Mouse (Mus musculus): ENCODE measurements around the gene Ret. TPM values are rescaled to one million over a fixed set of nuclear protein-coding genes. Genes with fewer than 3 reads are reported as not detected.

The Ret gene
- total RNA-seq, 2 experiments from 2014 or later: 0.07 to 0.09 TPM

- ATAC-seq (ENCODE audit: poor library complexity, severe bottlenecking): peak; percentile 99
These were observed 18.0 kb downstream of the Ret start for GRCm38 (mm10) chr6:118179316-118180084.

- ATAC-seq (ENCODE audit: poor library complexity, severe bottlenecking): no peak
These were observed 23.6 kb downstream of the Ret start for GRCm38 (mm10) chr6:118173975-118174328.

GRCm38 (mm10) chr6:118173251-118173974 lies 24.1 kb downstream of the Ret start:
- no peak for ATAC-seq (ENCODE audit: poor library complexity, severe bottlenecking)

GRCm38 (mm10) chr6:118171386-118171785 lies 26.1 kb downstream of the Ret start:
- ATAC-seq (ENCODE audit: poor library complexity, severe bottlenecking): no peak

GRCm38 (mm10) chr6:118168106-118168505 lies 29.4 kb downstream of the Ret start:
- ATAC-seq (ENCODE audit: poor library complexity, severe bottlenecking): no peak

GRCm38 (mm10) chr6:118167013-118167412 lies 30.5 kb downstream of the Ret start:
- peak; percentile 93 for ATAC-seq (ENCODE audit: poor library complexity, severe bottlenecking)

GRCm38 (mm10) chr6:118165516-118165915 lies 32.0 kb downstream of the Ret start:
- no peak for ATAC-seq (ENCODE audit: poor library complexity, severe bottlenecking)

- ATAC-seq (ENCODE audit: poor library complexity, severe bottlenecking): no peak
These were observed 32.8 kb downstream of the Ret start for GRCm38 (mm10) chr6:118164691-118165090.

- no peak for ATAC-seq (ENCODE audit: poor library complexity, severe bottlenecking)
These were observed 34.4 kb downstream of the Ret start for GRCm38 (mm10) chr6:118163086-118163485.

- no peak for ATAC-seq (ENCODE audit: poor library complexity, severe bottlenecking)
These were observed 34.9 kb downstream of the Ret start for GRCm38 (mm10) chr6:118162457-118163082.

GRCm38 (mm10) chr6:118153091-118153490 lies 44.4 kb downstream of the Ret start:
- no peak for ATAC-seq (ENCODE audit: poor library complexity, severe bottlenecking)

- ATAC-seq (ENCODE audit: poor library complexity, severe bottlenecking): peak; percentile 27; the same call in 1 of the 2 replicates
These were observed 46.5 kb downstream of the Ret start for GRCm38 (mm10) chr6:118150988-118151387.

- peak; percentile 59 for ATAC-seq (ENCODE audit: poor library complexity, severe bottlenecking)
These were observed 47.0 kb downstream of the Ret start for GRCm38 (mm10) chr6:118150538-118150937.

- ATAC-seq (ENCODE audit: poor library complexity, severe bottlenecking): no peak; the same call in 1 of the 2 replicates
These were observed 47.4 kb downstream of the Ret start for GRCm38 (mm10) chr6:118150128-118150527.

- peak; percentile 63 for ATAC-seq (ENCODE audit: poor library complexity, severe bottlenecking)
These were observed 56.6 kb downstream of the Ret start for GRCm38 (mm10) chr6:118140961-118141360.

- ATAC-seq (ENCODE audit: poor library complexity, severe bottlenecking): peak; percentile 71
These were observed 58.5 kb downstream of the Ret start, which contains the start of gene Csgalnact2 for GRCm38 (mm10) chr6:118138731-118139709. Gene Csgalnact2, minus strand, starts transcription at chr6:118139140.

GRCm38 (mm10) chr6:118137148-118137547 lies 60.4 kb downstream of the Ret start:
- ATAC-seq (ENCODE audit: poor library complexity, severe bottlenecking): peak; percentile 51

- no peak for ATAC-seq (ENCODE audit: poor library complexity, severe bottlenecking)
These were observed 63.1 kb downstream of the Ret start for GRCm38 (mm10) chr6:118134461-118134860.

- ATAC-seq (ENCODE audit: poor library complexity, severe bottlenecking): no peak
These were observed 67.5 kb downstream of the Ret start for GRCm38 (mm10) chr6:118130022-118130421.

GRCm38 (mm10) chr6:118127827-118128487 lies 69.6 kb downstream of the Ret start:
- ATAC-seq (ENCODE audit: poor library complexity, severe bottlenecking): peak; percentile 41
